Mouse (Mus musculus): ENCODE data around the gene Mmab. TPM values are rescaled to one million over a fixed set of nuclear protein-coding genes. Genes with fewer than 3 reads are reported as not detected.

Mmab gene
- 10 to 100 TPM; 19.2 to 19.4 TPM for total RNA-seq (2021)
- long read RNA-seq, experiment 1, transcript Mmab-201 (9 exons, 3,020 nt) = major isoform, 82 of 96 reads
- long read RNA-seq, experiment 1, partial matches to known transcripts = 2 of 96 reads
- long read RNA-seq, experiment 1, other reads (novel, unspliced or antisense) = 10 of 96 reads
- long read RNA-seq, experiment 2, transcript Mmab-201 (9 exons, 3,020 nt) = major isoform, 46 of 58 reads
- long read RNA-seq, experiment 2, partial matches to known transcripts = 0 of 58 reads
- long read RNA-seq, experiment 2, other reads (novel, unspliced or antisense) = 11 of 58 reads

DNA sequence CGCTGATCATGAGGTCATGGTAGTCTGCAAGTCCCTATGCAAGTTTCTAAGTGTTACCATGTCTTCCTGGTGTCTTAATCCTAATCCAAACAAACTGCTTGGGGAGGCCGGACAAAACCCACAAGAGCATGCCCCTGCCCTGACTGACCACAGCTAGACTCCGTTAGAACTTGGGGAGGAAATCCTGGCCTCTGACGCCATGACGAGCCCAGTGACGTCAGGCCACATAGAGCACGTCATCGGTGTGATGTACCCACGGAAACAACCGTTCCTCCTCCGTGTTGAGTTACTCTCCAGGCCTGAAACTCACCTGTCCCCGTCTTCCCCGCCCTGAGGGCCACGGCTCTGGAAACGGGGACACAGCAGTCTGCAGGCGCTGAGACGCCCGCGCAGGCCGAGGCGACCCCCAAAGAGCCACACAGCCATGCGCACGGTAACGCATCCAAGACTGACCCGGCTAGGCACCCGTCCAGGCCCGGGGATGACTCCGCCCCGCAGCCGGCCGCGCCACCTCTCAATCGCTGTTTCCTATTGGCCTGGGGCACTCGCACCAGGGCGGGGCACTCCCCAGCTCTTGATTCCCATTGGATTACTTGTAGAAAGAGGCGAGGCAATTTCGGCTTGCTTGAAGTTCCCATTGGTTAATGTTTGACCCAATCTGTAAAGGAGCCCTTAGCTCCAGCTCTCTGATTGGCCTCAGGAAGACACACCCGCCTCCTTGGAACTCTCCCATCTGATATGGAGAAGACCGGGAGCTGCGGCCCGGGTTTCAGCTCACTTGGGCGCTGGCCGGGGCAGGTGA lies at the start of gene Mmab, which contains the start of gene Mvk:
Mmab (minus strand) TSS at position 495 of the 802 bp plus-strand sequence.
Mvk (plus strand) TSS at position 704 of the 802 bp plus-strand sequence.
- peak; percentile 98 for DNase-seq (ENCODE audit: low spot score)

GRCm38 (mm10) chr5:114490241-114490640 lies 46.4 kb upstream of the Mmab start:
- DNase-seq (ENCODE audit: low spot score) = no peak

- DNase-seq (ENCODE audit: low spot score) = no peak
Observed at GRCm38 (mm10) chr5:114489570-114489969, 45.7 kb upstream of the Mmab start.

DNA sequence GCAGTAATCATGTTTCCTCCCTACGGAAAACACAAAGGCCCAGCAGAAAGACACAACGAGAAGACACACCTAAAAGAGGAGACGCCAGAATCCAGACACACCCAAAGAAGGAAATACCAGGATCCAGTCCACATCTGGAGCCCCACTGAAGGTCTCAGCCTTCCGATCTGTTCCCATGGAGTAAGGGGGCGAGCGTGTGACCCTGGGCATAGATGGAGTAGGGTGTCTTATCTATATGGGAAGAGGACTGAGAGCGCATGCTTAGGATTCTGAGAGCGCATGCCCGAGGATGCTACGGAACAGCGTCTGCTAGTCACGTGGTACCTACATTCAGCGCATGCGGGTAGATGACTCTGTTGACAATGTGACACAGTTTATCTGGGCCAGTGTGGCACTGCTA lies 41.8 kb upstream of the Mmab start:
- no peak for DNase-seq (ENCODE audit: low spot score)

GRCm38 (mm10) chr5:114482587-114483011 lies 38.7 kb upstream of the Mmab start:
- DNase-seq (ENCODE audit: low spot score) = no peak

DNA sequence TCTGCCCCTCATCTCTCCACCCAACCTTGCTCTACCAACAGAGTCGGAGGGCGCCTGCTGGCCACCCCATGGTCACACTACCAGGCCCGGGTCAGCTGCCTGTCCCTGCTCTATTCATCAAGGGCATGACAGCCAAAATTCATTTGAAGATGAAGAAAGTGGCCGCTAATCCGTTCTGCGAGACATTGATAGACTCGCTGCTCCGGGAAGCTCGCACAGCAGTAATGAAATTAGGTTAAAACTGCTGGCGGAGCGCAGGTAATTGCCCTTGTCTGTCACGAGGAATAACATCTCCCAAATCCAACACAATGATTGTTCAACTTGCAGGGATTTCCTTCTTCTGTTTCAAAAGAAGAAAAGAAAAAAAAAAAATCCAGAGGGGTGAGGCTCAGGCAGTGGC lies 34.4 kb upstream of the Mmab start:
- DNase-seq (ENCODE audit: low spot score) = no peak

DNA sequence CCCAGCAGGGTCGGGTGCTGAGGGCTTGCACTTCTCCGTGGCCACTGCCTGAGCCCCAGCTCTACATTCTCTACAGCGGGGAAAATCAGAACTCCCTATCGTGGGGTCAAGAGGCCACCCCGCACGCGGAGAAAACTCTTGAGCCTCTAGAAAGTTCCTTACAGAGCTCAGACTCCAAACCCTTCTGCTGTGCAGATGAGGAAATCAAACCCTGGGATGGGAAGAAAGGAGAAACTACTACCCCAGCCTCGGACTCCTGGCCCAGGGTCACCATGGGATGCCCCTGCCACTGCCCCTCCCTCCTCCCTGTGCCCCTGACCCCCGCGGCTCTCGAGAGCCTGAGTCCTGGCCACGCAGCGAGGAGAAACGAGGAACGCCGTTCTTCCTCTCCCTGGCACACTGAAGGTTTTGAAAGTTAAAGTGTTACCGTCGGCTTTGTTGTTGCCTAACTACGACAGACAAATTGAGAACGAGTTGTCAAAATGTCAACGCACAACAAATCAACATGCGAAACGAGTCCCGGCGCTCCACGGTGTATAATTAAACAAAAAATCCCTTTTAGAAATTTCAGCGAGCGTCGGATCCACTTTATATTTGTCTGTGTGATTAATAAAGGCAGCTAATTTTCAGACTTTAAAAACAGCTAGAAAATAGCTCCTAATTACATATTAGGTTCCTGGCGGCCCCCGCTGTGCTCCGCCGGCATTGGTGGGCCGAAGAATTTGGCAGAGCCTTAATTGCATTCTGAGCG lies 31.1 kb upstream of the Mmab start:
- DNase-seq (ENCODE audit: low spot score) = no peak

DNA sequence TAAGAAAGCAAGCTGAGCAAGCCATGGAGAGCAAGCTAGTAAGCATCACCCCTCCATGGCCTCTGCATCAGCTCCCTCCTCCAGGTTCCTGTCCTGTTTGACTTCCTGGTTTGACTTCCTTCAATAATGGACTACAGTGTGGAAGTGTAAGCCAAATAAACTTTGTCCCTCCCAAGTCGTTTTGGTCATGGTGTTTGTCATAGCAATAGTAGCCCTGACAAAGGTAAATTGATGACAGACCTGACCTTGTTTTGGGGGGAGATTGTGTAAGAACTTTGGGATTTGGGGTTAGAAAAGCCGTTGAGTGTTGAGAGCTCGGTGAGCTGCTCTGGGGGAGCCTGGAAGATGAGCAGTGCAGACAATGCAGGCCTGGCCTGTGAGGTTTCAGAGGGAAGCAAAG lies 26.5 kb upstream of the Mmab start:
- no peak for DNase-seq (ENCODE audit: low spot score)

GRCm38 (mm10) chr5:114468007-114468406 lies 24.1 kb upstream of the Mmab start:
- no peak for DNase-seq (ENCODE audit: low spot score)

DNA sequence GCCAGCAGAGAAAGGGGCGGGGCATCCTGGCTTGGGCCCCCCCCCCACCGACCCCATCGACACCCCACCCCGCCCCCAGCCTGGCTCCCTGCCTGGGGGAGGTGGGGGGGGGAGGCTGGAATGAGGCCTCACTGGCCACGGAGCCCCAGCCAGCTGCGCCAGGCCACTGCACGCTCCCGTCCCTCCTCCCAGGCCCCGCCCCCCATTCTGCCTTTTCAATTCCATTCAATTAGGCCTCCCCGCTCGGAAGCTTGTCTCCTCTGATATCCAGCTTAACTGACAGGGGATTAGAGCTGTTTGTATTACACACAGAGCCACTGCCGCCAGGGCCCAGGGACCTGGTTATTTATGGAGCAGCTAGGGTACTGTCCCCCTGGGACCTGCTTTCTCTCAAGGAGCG lies 23.6 kb upstream of the Mmab start:
- DNase-seq (ENCODE audit: low spot score) = peak; percentile 20

- no peak for DNase-seq (ENCODE audit: low spot score)
Observed at GRCm38 (mm10) chr5:114467019-114467418, 23.2 kb upstream of the Mmab start.

DNA sequence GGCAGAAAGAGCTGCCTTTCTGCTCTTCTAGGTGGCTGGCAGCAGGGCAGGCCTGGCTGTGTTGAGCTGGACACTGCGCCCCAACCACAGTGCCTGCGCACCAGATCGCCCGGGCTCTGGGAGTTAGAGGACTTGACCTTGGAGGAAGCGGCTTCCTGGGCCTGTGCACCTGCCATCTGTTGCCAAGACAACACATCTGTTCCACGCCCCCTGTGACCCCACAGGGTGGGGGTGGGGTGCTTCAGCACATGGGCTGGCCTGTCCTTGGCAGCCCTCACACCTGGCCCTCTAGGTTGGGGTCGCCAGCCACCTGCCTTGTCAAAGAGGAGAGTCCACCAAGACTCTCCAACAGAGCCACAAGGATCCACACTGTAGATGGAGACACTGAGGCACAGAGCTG lies 21.8 kb upstream of the Mmab start:
- DNase-seq (ENCODE audit: low spot score) = no peak

DNA sequence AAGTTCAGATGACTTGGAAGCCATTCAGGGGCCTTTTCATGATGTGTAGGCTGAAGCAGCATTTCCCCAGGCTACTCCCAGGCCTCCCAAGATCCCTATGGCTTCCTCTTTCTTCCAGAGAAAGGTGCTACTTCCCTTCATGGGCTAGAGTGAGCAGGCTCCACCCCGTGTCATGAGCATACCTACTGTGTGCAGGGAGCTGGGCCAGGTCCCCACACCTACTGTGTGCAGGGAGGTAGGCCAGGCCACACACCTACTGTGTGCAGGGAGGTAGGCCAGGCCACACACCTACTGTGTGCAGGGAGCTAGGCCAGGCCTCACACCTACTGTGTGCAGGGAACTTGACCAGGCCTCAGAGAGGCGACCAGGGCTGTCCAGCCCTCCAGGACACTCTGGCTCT lies 20.7 kb upstream of the Mmab start:
- DNase-seq (ENCODE audit: low spot score) = no peak

- no peak for DNase-seq (ENCODE audit: low spot score)
Observed at GRCm38 (mm10) chr5:114462067-114463040, 18.5 kb upstream of the Mmab start.

- peak; percentile 76 for DNase-seq (ENCODE audit: low spot score)
Observed at GRCm38 (mm10) chr5:114461238-114461637, 17.4 kb upstream of the Mmab start.

DNA sequence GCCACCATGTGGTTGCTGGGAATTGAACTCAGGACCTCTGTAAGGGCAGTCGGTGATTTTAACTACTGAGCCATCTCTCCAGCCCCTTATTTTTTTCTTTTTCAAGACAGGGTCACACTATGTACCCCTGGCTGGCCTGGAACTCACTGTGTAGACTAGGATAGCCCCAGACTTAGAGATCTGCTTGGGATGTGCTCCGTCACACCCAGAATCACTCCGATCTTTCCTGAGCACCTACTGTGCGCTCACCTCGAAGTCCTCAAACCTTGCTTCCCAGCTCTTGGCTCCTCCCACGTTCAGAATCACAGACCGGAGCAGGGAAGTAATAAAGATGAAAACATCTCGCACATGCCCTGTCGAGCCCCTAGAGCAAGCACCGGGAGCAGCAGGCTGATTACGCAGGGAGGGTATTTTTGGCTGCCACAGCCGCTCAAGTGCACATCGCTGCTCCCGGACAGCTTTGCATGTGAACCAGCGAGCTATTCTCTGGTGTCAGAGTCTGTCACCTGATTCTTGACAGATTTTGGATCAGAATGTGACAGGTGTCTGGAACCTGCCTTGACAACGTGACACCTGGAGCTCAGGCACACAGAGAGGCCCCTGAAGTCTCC lies 13.2 kb upstream of the Mmab start:
- DNase-seq (ENCODE audit: low spot score) = no peak

- DNase-seq (ENCODE audit: low spot score) = no peak
Observed at GRCm38 (mm10) chr5:114456287-114456686, 12.4 kb upstream of the Mmab start.

- no peak for DNase-seq (ENCODE audit: low spot score)
Observed at GRCm38 (mm10) chr5:114449011-114449410, 5.2 kb upstream of the Mmab start.

GRCm38 (mm10) chr5:114444368-114444692 lies 470 bp upstream of the Mmab start:
- DNase-seq (ENCODE audit: low spot score) = no peak

DNA sequence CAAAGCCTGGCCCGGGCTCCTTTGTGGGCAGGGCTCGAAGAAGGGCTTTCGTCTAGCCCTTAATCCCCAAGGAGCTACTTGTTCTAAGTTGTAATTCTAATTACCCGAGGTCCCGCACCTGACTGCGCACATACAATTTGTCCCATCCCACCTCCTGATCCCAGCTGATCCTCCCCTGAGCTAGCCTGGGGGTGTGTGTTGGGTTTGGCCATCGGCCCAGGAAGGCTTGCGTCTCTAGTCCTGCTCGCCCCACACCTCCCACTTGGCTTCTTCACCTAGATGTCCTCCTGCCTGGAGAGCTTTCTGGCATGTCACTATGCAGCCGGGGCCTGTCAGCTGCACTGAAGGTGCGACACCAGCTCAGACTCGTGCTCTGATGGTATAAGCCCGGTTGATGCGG lies 8.3 kb downstream of the Mmab start:
- DNase-seq (ENCODE audit: low spot score) = no peak

DNA sequence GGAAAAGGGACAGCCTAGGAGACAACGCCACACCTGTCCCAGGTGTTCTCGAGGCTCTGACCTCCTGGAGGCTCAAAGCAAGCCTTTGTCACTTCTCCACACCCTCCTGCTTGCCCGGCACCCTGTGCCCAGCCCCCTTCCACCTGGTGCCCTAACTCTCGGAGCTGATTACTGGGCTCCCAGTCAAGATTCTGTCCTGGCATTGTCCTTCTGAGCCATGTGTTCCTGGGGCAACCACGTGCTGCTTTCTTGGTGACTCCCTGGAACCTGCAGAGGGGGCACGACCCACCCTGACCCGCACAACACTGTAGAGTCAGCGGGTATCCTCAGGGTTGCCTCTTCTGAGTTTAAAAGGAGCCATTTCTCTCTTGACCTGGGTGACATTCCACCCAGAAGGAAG lies 9.5 kb downstream of the Mmab start:
- DNase-seq (ENCODE audit: low spot score) = no peak
